Mouse (Mus musculus) forebrain, embryonic 14.5 days (tissue): Measurements from ENCODE around the gene Bex3. TPM values are rescaled to one million over a fixed set of nuclear protein-coding genes. Genes with fewer than 3 reads are reported as not detected.
A peak's percentile ranks its signal among the peaks of the same experiment; 100 is the strongest.
"Not testable (repeated sequence)": the region's sequence is repeated elsewhere in the genome, so short reads cannot be mapped to it uniquely, and the experiment has no call there.

ENCODE experiments used
- ATAC-seq: fragments of 200-750 bp; cut with Nextera tagmentation; 2 replicates; pipeline ENCODE4 v1.8.0; 2017; ENCODE audit warnings: mild to moderate bottlenecking, moderate library complexity
- DNase-seq: peaks from one replicate; pipeline ENCODE4 v3.0.0-alpha.2; 2015; ENCODE audit warnings: low spot score
- H3K27ac ChIP-seq: fragments of 300-500 bp; sonication (generic); 2 replicates; pipeline ENCODE4 v1.5.1; 2014; ENCODE audit warnings: low read depth, mild to moderate bottlenecking, control low read depth, low read length, moderate library complexity
- H3K27me3 ChIP-seq: fragments of 300-500 bp; sonication (generic); replicated peaks from 2 replicates; pipeline ENCODE4 v1.6.1; 2014; ENCODE audit warnings: low read length, control low read depth, mixed read lengths; ENCODE audit not compliant: control insufficient read depth, insufficient read depth
- H3K36me3 ChIP-seq: fragments of 300-500 bp; sonication (generic); 2 replicates; pipeline ENCODE4 v1.6.1; 2014; ENCODE audit warnings: low read length, control low read depth; ENCODE audit not compliant: control insufficient read depth, insufficient read depth
- H3K4me1 ChIP-seq: fragments of 300-500 bp; sonication (generic); 2 replicates; pipeline ENCODE4 v1.6.1; 2014; ENCODE audit warnings: antibody characterized with exemption, low read length, control low read depth; ENCODE audit not compliant: control insufficient read depth, insufficient read depth
- H3K4me2 ChIP-seq: fragments of 300-500 bp; sonication (generic); 2 replicates; pipeline ENCODE4 v1.6.1; 2014; ENCODE audit warnings: mild to moderate bottlenecking, control low read depth, low read length
- H3K4me3 ChIP-seq: fragments of 300-500 bp; sonication (generic); 2 replicates; pipeline ENCODE4 v1.5.1; 2014; ENCODE audit warnings: low read depth, low read length, control low read depth
- H3K9ac ChIP-seq: fragments of 300-500 bp; sonication (generic); 2 replicates; pipeline ENCODE4 v1.6.1; 2014; ENCODE audit warnings: mild to moderate bottlenecking, low read length, control low read depth, moderate library complexity
- H3K9me3 ChIP-seq: fragments of 300-500 bp; sonication (generic); replicated peaks from 2 replicates; pipeline ENCODE4 v1.6.1; 2016; ENCODE audit warnings: low read length, control low read depth, mixed read lengths; ENCODE audit not compliant: control insufficient read depth
- WGBS: fragments of 180-500 bp; shearing (Covaris S2); extraction: QIAGEN DNeasy Blood & Tissue Kit; methylation state at CpG from one replicate; pipeline ENCODE4 v1.1.7; 2014; 5-methylcytosine and 5-hydroxymethylcytosine counted together
- polyA plus RNA-seq: library from polyadenylated mRNA; unstranded; fragments of >200 nt; fragmentation: Nextera tagmentation; extraction: Ambion mirVana; gene quantifications from 2 replicates; pipeline ENCODE4 v1.2.1, GENCODE M21; 2014

The Bex3 gene
- polyA plus RNA-seq: 693 and 746 TPM in 2 replicates

DNA sequence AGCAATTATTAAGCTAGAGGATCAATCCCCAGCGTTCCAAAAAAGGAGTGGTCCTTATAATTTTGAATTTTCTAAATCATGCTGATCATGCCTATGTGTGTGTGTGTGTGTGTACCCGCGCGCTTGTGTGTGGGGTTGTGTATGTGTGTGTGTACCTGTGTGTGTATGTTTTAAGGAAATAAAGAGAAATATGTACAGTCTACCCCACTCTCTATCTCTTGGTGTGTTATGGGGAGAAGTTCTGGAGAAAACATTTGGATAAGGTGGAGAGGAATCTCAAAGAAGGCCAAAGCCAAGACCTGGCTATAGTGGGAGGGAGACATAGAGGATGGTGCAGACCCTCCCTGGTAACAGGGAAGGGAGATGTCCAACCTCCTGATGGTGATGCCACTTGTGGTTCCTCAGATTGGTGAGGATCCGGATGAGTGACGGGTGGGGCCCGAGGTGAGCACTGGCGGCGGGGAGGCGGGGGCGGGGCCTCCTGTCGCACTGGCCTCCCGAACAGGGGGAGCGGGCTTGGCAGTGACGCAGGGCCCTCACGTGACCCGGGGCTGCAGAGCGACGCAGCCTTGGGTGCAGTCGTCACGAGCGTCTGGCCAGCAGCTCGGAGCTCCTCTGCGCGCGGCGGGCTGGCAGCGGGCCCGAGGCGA is at the start of gene Bex3:
Bex3 (plus strand) TSS at position 511 of the 650 bp plus-strand sequence.
- H3K27me3 ChIP-seq, H3K4me1 ChIP-seq, DNase-seq, H3K36me3 ChIP-seq, H3K9me3 ChIP-seq: not testable (repeated sequence)
- 70% methylated on average over 4 of the region's 30 CpGs for whole genome bisulfite sequencing
- peak; percentile 97 for ATAC-seq
- peak within 1 kb of the TSS; percentile 59 for H3K9ac ChIP-seq
- H3K4me2 ChIP-seq: peak within 1 kb of the TSS; percentile 49
- H3K27ac ChIP-seq: peak within 1 kb of the TSS; percentile 58; the same call in 1 of the 2 replicates
- H3K4me3 ChIP-seq: peak within 1 kb of the TSS; percentile 39

DNA sequence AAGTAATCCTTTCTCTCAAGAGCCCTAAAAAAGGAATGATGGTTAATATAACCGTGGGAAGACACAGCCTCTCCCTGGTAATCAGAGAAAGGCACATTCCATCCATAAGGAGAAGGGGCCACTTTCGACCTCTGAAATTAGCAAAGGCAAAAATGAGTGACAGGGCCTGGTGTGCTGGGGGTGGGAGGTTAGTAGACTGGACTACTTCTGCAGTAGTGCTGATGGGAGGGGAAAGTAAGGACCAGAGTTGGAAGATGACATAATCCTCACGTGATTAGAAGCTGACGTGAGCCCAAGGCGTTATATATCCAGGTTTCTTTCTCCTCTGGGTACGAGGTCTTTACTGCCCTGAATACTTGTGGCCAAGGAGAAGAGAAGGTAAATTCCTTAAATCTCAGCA is 46.3 kb upstream of the Bex3 start:
- H3K4me3 ChIP-seq: no peak overlapping the region
- H3K27ac ChIP-seq: no peak overlapping the region
- DNase-seq (no peak), ATAC-seq (no peak)
- no peaks in the 10 kb centered on the region for H3K9me3 ChIP-seq
- no peak overlapping the region for H3K4me2 ChIP-seq
- H3K9ac ChIP-seq: no peak overlapping the region
- H3K36me3 ChIP-seq: no peaks in the 10 kb centered on the region
- no peaks in the 10 kb centered on the region for H3K4me1 ChIP-seq
- no peaks in the 10 kb centered on the region for H3K27me3 ChIP-seq
- 78% methylated on average over 6 of the region's 6 CpGs for WGBS

DNA sequence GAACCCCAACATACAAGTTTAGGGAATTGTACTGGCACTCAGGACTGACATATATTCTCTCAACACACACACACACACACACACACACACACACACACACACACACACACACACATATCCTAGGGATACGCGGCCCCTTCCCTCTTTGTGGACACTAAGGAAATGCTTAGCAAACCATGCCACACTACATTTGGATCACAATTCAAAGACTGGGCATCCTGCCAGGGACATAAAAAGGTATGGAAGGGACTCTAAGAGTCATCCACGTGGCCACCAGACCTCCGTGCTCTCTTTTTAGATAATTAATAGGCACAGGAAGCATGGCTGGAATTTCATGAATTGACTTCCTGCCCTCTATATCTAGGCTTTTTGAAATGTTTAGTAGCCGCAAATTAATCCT is 42.3 kb upstream of the Bex3 start:
- H3K9me3 ChIP-seq: no peaks in the 10 kb centered on the region
- peak; percentile 22 for DNase-seq
- WGBS: 60% methylated on average over 5 of the region's 5 CpGs
- no peaks in the 10 kb centered on the region for H3K27me3 ChIP-seq
- H3K4me3 ChIP-seq: no peak overlapping the region
- no peak overlapping the region for H3K4me2 ChIP-seq
- H3K4me1 ChIP-seq: no peaks in the 10 kb centered on the region
- no peak overlapping the region for H3K9ac ChIP-seq
- ATAC-seq: no peak
- H3K27ac ChIP-seq: no peak overlapping the region
- no peaks in the 10 kb centered on the region for H3K36me3 ChIP-seq

DNA sequence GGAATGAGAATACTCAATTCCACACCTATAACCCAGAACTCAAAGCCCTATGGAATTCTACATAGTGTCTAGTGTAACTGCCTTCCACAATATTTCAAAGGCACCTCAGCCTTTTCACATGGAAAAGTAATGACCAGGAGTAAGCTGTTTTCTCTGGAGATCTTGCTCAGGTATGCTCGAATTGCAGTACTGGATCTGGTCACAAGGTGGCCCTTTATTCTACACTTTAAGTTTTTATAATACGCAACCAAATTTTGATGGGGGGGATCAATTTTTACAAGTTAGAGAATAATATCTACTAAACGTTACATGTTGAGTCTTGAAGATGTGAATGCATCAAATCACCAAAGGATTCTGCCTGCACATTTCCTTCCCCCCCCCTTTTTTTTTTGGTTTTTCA is 31.9 kb upstream of the Bex3 start:
- no peak for ATAC-seq
- no peaks in the 10 kb centered on the region for H3K4me1 ChIP-seq
- 46% methylated on average over 3 of the region's 3 CpGs for WGBS
- no peak overlapping the region for H3K4me3 ChIP-seq
- peak; percentile 62 for DNase-seq
- H3K36me3 ChIP-seq: no peaks in the 10 kb centered on the region
- H3K27ac ChIP-seq: no peak overlapping the region
- H3K27me3 ChIP-seq: no peaks in the 10 kb centered on the region
- no peak overlapping the region for H3K9ac ChIP-seq
- no peak overlapping the region for H3K4me2 ChIP-seq
- H3K9me3 ChIP-seq: no peaks in the 10 kb centered on the region

DNA sequence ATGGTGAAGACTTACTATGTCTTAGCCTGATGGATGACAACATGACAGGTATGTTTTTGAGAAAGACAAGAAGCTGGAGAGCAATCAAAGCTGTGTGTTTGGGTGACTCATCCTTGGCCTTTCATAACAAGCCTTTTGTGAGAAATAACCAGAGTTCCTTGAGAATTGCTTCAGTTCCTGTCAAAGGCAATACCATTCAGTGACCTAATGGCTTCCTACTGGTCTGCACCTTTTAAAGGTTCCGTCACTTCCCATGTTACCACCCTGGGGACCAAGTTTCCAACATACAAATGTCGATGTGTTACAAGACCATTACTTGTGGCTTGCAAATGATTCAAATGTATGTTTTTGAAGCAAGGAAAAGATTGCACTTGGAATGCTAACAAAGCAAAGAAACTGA is 26.9 kb upstream of the Bex3 start:
- no peak overlapping the region for H3K4me3 ChIP-seq
- 87% methylated on average over 2 of the region's 2 CpGs for WGBS
- H3K4me1 ChIP-seq: no peaks in the 10 kb centered on the region
- H3K27me3 ChIP-seq: no peaks in the 10 kb centered on the region
- no peak overlapping the region for H3K4me2 ChIP-seq
- H3K27ac ChIP-seq: no peak overlapping the region
- no peak for DNase-seq
- no peak for ATAC-seq
- H3K9ac ChIP-seq: no peak overlapping the region
- H3K9me3 ChIP-seq: no peaks in the 10 kb centered on the region
- peaks cover 11% of the 10 kb centered on the region; the same call in 1 of the 2 replicates for H3K36me3 ChIP-seq

DNA sequence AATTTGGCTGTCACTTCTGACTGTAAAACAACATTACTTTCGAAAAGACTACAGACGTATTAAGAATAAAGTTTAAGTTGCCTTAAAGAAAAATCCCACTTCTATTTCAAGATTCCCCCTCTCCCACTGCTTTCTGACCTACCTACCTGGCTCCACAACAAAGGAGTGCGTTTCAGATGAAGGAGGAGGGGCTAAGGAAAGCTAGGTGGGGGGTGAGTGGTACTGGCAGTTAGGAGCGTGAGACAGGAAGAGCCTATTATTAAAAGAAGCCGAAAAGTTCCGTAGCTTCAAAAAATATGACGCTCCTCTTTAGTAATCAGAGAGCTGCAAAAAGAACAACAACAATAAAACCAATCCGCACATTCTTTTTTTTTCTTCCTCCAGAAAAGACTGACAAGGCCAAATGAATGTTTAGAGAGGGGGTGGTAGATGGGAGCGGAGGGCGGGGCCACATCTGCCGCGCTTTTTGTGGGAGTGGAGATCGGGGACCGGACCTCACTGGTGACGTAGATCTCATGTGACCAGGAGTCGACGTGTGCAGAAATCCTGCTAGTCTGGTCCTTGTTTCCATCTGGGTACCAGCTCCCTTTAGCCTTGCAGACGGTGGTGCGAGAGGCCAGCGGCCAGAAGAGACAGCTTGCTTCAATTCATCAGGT is 25.4 kb upstream of the Bex3 start, which contains the start of gene Tceal9:
Tceal9 (plus strand) TSS at position 506 of the 656 bp plus-strand sequence.
- peak within 1 kb of the TSS; percentile 73 for H3K9ac ChIP-seq
- H3K4me1 ChIP-seq: no peaks in the 10 kb centered on the region
- peak within 1 kb of the TSS; percentile 49 for H3K4me3 ChIP-seq
- ATAC-seq (peak; percentile 95), DNase-seq (peak; percentile 90)
- H3K4me2 ChIP-seq: peak within 1 kb of the TSS; percentile 47
- H3K27me3 ChIP-seq: no peaks in the 10 kb centered on the region
- 28% methylated on average over 20 of the region's 20 CpGs for WGBS
- H3K36me3 ChIP-seq: peaks cover 11% of the 10 kb centered on the region; the same call in 1 of the 2 replicates
- peak within 1 kb of the TSS; percentile 78 for H3K27ac ChIP-seq
- no peaks in the 10 kb centered on the region for H3K9me3 ChIP-seq

DNA sequence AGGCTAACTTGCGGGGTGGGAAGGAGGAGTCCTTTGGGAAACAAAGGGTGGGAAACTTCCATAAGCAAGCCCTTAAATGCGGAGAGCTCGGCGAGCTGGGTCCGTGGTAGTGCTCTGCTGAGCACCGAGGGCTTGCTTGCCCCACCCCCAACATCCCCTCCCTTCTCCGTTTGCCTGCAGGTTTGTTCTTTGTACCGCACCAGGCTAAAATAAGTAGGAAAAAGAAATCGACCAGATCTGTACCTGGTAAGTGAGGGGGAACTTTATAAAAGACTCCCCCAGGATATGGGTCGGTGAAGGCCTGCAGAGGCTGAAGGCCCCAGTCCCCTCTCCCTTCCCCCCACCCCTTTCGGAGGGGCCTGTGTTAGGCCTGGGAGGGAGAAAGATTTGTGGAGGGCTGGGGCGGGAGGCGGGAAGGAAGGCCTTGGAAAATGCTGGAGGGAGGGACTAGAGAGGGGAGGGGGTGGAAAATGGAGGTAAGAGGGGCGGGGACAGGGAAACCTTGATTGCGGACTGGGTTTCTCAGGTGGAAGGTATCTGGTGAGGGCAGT is 24.5 kb upstream of the Bex3 start:
- peak; percentile 49 for DNase-seq
- H3K27ac ChIP-seq: peak overlapping the region; percentile 78
- H3K27me3 ChIP-seq: no peaks in the 10 kb centered on the region
- peaks cover 11% of the 10 kb centered on the region; the same call in 1 of the 2 replicates for H3K36me3 ChIP-seq
- peak overlapping the region; percentile 47 for H3K4me2 ChIP-seq
- no peaks in the 10 kb centered on the region for H3K4me1 ChIP-seq
- peak overlapping the region; percentile 49 for H3K4me3 ChIP-seq
- peak; percentile 76 for ATAC-seq
- H3K9me3 ChIP-seq: no peaks in the 10 kb centered on the region
- peak overlapping the region; percentile 73 for H3K9ac ChIP-seq
- 35% methylated on average over 15 of the region's 15 CpGs for WGBS

DNA sequence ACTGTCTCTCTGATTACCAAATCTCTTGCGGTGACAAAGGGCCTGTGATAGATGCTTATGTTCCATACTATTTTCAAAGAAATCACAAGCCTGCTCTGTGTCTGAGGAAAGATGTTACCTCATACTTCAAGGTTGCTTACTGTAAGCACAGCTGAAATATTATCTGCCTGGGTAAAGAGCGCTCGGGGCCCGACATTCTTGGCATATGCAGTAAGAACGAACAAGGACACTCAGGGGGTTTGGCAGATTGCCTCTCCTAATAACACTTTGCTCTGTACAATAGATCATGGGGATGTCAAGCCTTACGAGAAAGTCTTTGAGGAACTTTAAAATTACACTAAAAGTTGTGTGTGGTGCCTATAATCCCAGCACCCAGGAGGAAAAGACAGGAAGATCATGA is 21.2 kb upstream of the Bex3 start:
- no peaks in the 10 kb centered on the region for H3K27me3 ChIP-seq
- ATAC-seq: no peak
- 80% methylated on average over 6 of the region's 6 CpGs for WGBS

DNA sequence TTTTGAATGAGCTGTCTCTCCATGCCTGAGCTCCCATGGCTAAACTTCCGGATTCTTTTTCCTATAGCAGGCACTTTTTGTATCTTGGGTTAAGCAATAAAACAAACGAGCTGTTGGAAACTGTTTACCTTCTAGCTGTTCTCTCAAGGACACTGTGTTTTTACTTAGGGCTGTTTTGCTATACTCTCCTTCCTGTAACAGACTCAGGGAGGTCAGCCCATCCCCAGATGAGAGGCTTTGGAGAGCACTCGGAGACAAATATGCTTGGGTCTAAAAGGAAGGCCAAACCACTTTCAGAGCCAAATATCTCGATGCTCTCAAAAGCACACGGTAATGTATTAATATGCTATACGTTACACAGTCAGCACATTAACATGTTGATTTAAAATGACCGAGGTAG is 20.4 kb upstream of the Bex3 start:
- ATAC-seq (no peak), DNase-seq (no peak)
- Histone ChIP-seq H3K4me2 (no peak overlapping the region), H3K9ac (no peak overlapping the region), H3K4me1 (no peaks in the 10 kb centered on the region), H3K4me3 (no peak overlapping the region), H3K9me3 (no peaks in the 10 kb centered on the region), H3K27me3 (no peaks in the 10 kb centered on the region), H3K27ac (no peak overlapping the region), H3K36me3 (peaks cover 11% of the 10 kb centered on the region; the same call in 1 of the 2 replicates)
- 83% methylated on average over 7 of the region's 7 CpGs for WGBS

More for the DNA sequence above, 21.2 kb upstream of the Bex3 start:
- H3K36me3 ChIP-seq: peaks cover 11% of the 10 kb centered on the region; the same call in 1 of the 2 replicates
- DNase-seq: no peak
- H3K4me3 ChIP-seq: no peak overlapping the region
- H3K4me2 ChIP-seq: no peak overlapping the region
- H3K4me1 ChIP-seq: no peaks in the 10 kb centered on the region
- no peaks in the 10 kb centered on the region for H3K9me3 ChIP-seq
- no peak overlapping the region for H3K9ac ChIP-seq
- H3K27ac ChIP-seq: no peak overlapping the region
